Mouse (Mus musculus) erythroid progenitor cell, adult 5-6 weeks (primary cell): ENCODE measurements around the gene Gm17409. TPM values are rescaled to one million over a fixed set of nuclear protein-coding genes. Genes with fewer than 3 reads are reported as not detected.

ENCODE experiments used
- ATAC-seq: replicated peaks from 2 replicates; pipeline ENCODE4 v1.8.0; 2016; ENCODE audit warnings: moderate number of reproducible peaks, mild to moderate bottlenecking, moderate TSS enrichment, inconsistent platforms; ENCODE audit not compliant: poor library complexity, low FRiP score, severe bottlenecking
- total RNA-seq, 2 experiments: library from RNA; stranded (forward) in 1 of 2; stranded (reverse) in 1 of 2; fragments of 150-400 nt in 1 of 2; fragments of 186-747, 209-891 nt in 1 of 2; gene quantifications; 2 replicates each; pipeline versions ENCODE4 v1.2.3 to v1.2.4; 2015 to 2017; ENCODE audit warnings: low replicate concordance in 2 of 2

The Gm17409 gene
- total RNA-seq, 2 experiments from 2014 or later: not detected

DNA sequence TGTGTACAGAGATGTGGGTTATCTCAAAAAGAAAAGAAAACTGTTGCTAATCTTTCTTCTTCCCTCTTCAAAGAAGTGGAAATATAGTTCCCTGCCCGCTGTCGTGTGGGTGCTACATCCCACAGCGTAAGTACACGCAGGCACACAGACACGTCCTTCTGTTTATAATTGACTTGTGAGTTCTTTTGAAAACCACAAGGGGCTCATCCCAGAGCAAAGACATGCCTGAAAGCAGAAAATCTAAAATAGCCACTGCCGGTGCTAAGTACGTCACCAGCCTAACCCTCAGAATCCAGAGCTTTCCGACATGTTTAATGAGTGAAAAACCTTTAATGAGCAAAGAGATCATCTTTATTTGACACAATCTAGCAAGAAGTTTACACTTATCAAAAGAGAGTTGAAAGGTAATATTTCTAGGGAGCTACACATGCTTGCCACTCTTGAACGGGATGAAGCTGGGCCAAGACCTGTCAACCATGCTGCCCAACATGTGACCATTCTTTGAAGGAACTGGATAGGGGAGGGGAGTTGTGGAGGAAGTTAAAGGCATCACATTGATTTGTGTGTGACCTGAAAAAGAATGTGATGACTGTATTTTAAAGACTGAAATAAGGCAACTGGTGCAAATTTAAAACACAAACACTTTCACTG, 11.7 kb downstream of the Gm17409 start:
- no peak for ATAC-seq

DNA sequence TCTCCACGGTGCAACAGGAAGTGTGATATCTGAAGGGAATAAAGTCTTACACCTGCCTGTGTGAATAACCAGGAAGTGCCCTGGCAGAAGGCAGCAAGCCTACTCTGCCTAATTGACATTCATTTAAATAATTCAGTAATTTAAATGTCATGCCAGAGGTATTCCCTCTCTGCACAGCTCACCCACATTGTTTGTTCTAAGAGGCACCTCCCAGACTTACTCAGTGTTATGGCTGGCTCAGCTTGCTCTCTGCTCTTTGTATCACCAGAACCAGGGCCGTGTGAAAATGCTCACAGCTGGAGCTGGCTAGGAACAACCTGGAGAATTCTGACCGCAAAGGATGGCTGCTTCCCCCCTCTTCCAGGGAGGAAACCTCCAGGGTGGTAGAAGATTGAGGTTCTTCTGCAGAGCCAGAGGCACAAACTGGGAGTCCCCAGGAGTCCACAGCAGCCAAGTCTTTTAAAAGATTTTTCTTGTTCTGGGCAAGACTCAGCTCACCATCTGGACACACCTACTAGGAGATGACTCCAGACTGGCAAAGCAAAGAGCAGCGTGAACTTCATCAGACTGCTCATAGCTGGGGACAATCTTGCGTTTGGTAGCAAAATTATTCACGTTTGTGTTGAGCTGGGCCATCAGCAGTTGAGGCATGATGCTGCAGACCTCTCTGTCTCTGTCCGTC, 14.5 kb downstream of the Gm17409 start:
- no peak for ATAC-seq

DNA sequence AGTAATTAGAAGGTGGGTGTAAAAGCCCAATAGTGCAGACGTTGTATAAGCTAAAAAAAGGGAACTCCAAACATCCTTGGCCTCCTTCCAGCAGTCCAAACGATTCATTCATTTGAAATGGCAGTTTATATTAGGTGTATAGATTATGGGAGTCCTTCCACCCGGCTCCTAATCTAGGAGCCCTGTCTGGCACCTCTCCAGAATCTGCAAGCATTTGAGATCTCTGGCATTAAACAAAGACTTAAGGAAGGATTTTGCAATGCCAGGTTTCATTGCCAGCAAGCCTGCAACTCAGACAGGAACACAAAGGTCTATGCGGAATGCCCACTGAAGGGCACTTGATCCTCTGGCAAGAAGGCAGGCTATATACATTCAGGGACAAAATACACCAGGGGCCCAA, 15.2 kb downstream of the Gm17409 start:
- ATAC-seq: no peak

DNA sequence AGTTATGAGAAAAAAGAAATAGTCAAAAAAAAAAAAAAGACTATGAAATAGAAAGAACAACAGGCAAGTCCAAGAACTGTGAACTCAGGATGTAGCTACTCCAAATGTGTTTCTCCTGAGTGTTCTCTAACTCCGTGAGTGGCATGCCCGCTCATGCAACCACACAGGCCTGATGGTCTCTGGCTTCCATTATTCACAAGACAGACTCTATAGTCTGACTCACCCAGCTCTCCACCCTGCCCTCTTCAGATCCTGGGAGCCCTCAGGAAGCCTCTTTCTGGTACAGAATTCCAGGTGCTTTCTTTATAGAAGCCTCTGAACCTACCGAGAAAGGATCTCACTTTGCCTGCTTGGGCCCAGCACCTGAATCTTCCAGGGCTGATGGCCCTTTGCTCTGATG, 15.8 kb downstream of the Gm17409 start:
- ATAC-seq: no peak

DNA sequence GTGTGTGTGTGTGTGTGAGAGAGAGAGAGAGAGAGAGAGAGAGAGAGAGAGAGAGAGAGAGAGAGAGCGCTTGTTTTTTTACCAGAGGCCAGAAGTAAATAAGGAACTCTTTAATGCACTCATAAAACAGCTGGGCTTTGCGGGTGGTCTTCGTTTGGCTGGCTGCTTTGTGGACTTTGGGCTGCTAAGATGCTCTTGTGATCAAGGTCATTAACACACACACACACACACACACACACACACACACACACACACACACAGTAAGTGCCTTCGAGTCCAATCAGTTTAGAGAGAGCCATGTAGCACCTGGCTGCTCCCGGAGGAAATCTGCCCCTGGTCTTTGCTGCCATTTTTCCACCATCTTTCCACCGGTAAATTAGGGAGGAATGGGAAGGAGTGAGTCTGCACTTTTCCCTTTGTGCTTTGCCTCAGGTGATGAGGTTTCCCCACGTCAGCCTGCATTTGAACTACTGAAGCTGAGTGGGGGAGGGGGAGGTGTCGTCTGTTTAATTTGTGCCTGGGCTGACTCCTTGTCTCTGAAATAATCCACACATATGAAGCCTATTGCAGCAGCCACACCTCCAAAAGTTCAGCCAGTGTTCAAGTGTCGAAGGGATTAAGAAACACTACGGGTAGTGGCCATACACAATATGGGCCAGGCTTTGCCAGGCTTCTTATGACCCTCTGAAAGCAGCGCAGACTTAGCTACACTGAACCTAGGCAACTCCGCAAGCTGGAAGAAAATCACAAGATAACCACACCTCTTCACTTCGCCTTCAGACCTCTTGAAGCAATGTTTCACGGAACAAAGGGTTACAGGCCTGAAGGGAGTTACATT, 16.7 kb downstream of the Gm17409 start:
- no peak for ATAC-seq

DNA sequence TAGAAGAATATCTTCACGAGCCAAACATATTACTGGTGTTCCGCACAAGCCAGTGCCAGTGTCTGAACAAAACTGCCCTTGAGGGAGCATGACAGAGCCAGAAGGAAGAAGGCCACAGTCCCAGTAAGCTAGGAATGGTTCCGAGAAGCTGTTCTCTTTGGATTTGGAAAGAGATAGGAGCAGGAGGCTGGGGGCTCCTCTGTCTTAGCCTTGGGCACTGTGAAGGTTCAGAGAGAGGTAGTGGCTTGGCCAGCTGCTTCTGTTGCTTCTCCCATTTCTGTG, 17.3 kb downstream of the Gm17409 start:
- ATAC-seq: no peak

DNA sequence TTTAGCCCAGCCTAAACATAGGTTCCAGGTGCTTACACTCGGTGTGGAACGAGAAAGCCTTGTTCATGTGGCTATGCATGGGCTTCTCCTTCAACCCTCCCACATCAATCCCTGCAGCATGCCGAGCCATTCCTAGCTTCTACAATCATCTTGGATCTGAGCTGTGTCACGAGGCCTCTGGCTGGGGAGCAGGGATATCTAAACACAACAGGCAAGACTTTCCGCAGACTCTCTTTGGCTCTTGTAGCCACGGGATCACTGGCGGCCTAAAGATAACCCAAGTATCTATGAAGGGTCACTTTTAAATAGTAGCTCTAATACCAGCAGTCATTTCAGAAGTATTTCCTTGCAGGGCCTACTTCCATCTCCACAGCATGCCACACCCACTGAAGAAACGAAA, 18.5 kb downstream of the Gm17409 start:
- ATAC-seq: no peak

DNA sequence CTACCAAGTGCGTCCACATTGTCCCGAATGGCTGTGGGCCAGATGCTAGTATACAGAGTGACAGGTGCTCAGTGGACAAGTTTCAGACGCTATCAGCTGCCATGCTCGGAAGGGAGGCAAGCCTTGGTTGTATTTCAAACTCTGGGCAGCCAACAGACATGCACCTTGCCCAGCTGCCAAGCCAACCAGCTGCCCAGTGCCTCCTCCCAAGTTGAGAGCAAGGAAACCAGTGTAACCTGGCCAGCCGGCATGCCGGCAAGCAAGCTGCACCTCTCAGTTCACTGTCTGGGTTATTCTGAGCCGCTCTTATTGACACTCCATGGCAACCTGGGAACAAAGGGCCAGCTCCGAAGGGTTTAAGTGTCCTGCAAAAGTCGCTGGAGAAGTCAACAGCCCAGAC, 19.4 kb downstream of the Gm17409 start:
- ATAC-seq: no peak

DNA sequence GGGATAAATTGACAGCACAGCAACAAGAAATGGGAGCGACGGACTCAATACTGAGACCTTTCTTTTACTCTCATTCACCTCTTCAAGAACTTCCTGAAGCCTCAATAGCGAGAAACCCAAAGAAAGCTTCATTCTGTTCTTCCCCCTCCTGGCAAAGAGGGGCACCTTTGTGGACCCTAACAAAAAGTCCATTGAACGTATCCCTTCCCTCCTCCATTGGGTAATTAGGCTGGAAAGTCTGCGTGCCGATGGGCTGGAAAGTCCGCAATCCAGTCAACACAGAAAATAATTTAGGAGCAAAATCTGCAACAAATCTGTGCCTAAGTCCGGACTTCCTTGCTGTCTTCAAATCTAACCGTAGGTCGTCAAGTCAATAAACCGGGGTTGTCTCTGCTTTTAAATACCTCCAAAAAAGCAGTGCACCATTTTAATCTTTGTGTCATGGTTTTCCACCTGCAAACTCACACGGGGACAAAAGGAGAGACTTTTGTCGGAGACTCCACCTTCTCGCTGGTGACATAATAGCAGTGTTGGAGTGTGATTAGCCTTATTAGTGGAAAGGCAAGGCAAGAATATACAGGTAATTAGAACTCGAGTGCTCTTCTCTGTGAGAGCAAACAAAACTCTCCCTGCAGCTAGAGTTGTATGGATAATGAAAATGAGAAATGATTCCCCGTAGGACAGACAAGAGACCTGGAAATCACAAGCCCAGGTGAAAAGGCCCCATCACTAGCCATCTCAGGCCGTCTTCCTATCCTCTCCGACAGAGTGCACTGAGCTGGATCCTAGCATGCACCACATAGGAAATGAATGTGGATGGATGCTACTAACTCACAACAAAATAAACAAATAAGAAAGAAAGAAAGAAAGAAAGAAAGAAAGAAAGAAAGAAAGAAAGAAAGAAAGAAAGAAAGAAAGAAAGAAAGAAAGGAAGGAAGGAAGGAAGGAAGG, 24.0 kb downstream of the Gm17409 start:
- ATAC-seq: no peak

DNA sequence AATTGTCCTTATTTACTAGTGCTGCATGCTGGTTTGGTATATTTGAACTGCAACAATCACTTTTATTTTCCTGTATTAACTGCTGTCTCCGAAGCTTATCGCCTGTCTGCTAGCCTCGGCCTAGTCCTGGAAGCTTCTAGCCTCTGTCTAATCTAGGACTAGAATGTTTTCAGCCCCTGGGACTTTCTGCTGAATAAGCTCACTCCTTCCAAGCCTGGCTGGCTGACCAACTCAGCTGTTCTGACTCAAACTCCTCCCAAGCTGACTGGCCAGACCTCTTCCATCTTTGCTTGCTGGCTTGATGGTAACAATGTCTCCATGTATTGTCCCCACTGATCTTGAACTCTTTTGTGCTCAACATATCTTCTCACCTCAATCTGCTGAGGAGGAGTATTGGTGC, 25.4 kb downstream of the Gm17409 start:
- ATAC-seq: no peak

DNA sequence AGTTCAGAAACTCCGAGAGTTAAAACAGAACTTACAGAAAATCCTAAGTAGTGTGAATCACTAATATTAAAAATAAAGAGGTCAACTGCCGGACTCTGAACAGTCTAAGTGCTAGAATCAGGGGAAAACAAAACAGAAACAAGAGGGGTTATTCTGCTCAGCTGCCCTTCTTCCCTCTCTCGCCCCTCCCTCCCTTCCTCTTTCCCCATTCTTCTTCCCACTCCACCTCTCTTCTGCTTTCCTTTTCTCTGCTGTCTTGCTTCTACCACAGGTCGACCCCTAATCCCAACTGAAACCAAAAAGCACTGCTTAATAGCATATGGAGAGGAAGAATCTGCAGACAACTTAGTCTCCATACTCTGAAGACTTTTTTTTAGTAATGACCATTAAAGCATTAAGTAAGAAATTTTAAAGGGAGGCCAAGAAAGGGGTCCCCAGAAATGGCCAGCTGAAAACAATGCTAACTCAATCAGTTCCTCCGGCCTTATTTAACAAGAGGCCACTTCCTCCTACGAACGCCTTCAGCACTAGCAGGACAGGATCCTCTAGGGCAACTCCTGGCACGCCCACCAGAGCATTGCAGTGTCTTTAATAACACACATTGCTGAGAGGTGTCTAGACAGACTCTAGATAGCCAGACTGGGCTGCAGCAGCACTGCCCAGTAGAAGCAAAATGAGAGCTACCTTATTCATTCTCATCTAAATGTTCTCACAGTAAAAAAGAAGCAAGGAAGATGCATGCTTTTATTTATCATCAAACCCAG, 26.9 kb downstream of the Gm17409 start:
- no peak for ATAC-seq

DNA sequence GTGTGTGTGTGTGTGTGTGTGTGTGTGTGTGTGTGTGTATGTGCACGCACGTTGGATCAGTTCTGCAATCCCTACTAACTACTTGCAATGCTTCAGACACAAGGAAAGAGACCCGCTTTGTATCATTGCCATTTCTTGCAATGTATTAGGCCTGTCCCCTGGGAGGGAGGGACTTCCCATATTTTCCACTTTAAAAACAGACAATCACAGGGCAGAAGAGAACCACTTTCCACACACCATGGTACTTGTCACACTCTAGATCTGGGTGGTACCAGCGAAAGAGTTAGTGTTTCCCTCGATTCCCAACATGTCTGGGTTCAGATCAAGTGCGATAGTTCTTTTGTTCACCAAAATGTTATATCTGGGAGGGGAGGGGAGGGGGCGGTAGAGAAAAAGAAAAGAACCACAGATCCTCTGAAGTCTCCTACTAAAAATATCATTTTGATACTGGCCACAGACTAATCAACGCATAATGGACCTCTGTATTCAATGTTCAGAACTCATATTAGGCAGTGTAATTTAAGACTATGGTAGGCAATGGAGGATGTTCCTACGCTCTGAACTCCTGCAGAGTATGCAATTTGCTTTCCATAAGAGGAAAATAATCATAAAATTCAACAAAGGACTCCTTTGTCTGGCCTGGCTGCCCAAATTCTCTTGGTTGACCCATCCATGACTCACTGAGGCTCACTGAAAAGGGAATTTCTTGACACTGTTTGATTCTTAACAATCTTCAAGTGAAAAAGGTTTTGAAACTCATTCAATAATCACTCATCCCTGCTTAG, 35.6 kb downstream of the Gm17409 start:
- ATAC-seq: no peak

DNA sequence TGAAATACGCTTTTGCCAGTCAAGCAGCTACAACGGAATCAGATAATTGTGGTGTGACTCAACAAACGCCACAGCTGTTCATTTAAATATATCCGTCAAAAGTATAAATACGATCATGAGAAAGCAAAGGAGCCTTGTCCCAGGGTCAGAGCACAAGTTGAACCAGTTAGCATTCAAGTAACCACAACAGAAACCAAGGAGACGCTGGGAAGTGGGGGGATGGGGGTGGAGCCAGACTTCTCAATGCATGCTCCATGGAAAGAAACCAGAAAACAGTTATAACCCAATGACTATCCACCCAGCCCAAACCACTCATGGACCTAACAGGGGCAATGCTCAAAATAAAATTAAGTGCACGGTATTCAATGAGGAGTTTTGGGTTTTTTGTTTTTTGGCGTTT, 40.3 kb downstream of the Gm17409 start:
- ATAC-seq: no peak

DNA sequence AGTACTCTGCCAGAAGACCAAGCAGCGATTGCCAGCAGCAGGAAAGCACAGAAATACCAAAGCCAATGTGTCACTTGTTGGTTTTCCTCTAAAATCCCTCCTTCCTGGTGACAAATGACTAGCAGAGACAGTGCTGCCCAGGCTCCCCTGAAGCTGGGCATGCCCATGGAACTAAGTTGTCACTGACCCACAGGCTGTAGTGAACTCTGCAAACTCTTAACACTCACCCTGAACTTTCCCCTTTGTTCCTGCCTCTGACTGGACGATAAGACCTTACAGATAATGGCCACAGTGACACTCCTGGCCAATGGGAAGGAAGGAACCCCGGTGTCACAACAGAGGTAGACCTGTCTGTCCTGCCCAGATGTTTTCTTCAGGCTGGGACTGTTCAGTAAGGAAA, 43.3 kb downstream of the Gm17409 start:
- no peak for ATAC-seq

DNA sequence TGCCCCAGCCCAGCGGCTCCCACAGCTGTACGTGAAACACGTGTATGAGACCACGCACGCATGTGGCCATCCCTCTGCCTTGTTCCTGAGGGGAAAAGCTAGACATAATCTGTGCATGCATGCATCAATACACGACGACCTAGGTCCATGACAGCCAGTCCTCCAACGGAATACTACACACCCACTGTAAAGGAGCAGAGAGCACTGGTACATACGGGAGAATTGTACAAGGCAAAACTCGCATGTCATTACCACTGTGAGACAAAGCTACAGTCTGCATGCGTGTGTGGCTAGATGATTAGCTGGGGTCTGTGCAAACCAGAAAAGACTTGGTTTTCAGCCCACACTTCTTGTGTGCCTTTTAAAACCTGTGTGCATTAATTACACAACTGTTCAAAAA, 44.6 kb downstream of the Gm17409 start:
- no peak for ATAC-seq

DNA sequence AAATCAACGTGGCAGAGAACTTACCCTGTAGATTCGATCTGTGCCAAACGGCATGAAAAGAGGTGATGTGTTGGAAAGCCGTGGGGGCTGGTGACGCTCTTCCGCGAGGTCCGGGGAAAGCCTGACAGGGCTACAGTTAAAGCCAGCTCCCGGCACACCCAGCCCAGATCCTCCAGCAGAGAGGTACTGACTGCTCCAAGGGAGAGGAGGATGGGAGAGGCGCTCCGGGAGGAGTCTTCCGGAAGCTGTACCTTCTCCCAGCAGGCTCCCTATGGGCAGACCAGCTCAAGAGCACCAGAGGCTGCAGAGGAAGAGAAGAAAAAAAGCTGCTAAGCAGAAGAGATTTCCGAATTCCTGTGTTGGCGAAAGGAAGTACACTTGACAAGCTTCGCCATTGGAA, 46.1 kb downstream of the Gm17409 start:
- ATAC-seq: no peak

DNA sequence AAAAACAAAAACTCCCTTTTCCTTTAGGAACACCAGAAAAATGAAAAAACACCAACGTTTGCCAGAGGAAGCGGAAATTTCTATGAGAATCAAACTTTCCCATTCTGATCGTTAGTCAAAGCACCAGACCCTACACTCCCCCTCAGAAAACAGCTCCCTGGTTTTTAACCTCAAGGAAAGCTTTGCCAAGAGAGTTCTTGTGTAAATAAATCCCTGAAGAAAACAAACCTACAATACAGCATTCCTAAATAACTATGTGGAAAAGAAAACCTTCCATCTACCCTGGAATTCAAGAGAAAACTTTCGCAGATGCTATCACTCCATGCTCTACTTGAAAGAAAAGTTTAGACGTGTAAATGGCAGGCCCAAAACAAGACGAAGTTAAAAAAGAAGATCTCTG, 47.0 kb downstream of the Gm17409 start:
- ATAC-seq: no peak

DNA sequence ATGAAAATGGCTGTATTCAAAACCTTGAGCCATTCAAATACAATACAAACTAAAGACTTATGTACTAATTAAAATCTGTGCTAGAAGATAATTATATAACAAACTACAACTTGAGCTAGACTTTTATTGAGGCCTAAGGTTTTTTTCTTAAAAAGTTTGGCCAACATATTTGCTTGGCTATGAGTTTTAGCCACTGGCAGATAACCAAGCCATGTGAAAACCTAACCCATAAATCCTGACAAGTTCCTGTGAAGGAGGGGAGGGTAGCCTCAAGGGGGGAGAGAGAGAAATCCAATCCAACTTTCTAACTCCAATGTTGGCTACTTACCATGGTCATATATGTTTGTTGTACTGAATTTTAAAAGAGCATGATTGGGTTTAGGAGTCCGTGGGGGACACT, 48.6 kb downstream of the Gm17409 start:
- no peak for ATAC-seq
